Mouse (Mus musculus) lung, postnatal 0 days (tissue): ENCODE measurements at regions not wholly inside any gene's neighbourhood (a gene's known extent, or its start where the extent isn't known, plus 50 kb on each side); places are given as distances from the start of the nearest gene placed in this dataset.

ENCODE experiments used
- CTCF ChIP-seq: IDR thresholded peaks from 2 replicates; pipeline ENCODE4 v1.5.1; 2016; ENCODE audit warnings: antibody characterized with exemption, mild to moderate bottlenecking
- EP300 ChIP-seq: IDR thresholded peaks from 2 replicates; pipeline ENCODE4 v1.6.1; 2016; ENCODE audit warnings: antibody characterized with exemption, mild to moderate bottlenecking, control low read depth

DNA sequence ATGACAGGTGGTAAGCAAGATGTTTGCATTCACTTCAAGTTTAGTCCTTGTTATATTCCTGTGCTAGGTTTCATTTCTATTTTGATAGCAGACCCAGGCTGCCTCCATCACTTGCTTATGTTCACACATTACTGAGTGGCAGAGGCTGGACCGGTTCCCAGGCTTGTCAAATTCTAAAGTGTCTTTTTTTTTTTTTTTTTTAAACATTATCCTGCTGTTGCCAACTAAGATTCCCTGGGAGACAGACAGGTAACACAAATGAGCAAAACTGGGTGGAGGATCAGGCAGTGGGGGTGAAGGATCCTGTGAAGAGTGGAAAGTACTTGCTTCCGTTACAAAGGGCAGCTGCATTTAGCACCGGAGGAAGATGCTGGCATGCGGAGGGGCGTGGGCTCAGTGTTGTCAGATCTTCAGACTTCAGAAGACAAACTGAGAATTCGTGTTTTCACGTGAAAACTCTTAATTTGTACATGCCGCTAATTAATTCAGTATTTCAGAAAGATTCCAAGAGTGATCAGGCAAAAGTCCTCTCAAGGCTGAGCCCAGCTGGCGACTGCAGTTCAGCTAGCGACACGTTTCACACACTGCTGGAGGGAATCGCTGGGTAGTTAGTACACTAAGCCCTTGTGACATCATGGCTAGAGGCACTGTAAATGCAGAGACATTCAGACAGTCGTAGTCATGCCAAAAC, 576.4 kb downstream of the Fam19a2 start:
- TF ChIP-seq CTCF = no peak
- TF ChIP-seq EP300 = no peak
